Comparison of ENCODE assay signal across 20 mouse cellular contexts in genomic region chr2:38517045-38517444, GRCm38 (mm10). TPM values are rescaled to one million over a fixed set of nuclear protein-coding genes. Genes with fewer than 3 reads are reported as not detected.
DNase-seq lines count a peak whose midpoint lies in the region; ATAC-seq and TF ChIP-seq lines count a peak whose summit lies in the region.
"Had no signal": no experiment of that assay in that cellular context is flagged by ENCODE, and none has a peak within 500 bp of the region (broad histone marks: within the 10 kb centered on the region; RNA-seq: fewer than 3 reads in every experiment).

No protein-coding gene starts in this region.

- H3K36me3 ChIP-seq in heart, embryonic 13.5 days, result peaks cover 14% of the 10 kb centered on the region; the same call in 1 of the 2 replicates
- H3K36me3 ChIP-seq in heart, embryonic 11.5 days (ENCODE audit: control insufficient read depth, insufficient read depth, low read length), result no peaks in the 10 kb centered on the region
- H3K36me3 ChIP-seq in lung, embryonic 14.5 days (ENCODE audit: insufficient read depth), result peaks cover 4% of the 10 kb centered on the region; the same call in 1 of the 2 replicates
- peaks cover 13% of the 10 kb centered on the region; the same call in 1 of the 2 replicates for H3K36me3 ChIP-seq in limb, embryonic 10.5 days
- H3K36me3 ChIP-seq: midbrain, embryonic 13.5 days had no signal

- no peak for TF ChIP-seq CTCF in lung, embryonic 14.5 days (IDR thresholded peaks at IDR 0.05; ENCODE audit: low read depth)

- WGBS in heart, embryonic 13.5 days, result 59% methylated on average over 6 of the region's 6 CpGs
- 58% methylated on average over 6 of the region's 6 CpGs for WGBS in heart, embryonic 11.5 days (ENCODE audit: insufficient replicate concordance)
- WGBS in lung, embryonic 14.5 days, result 48% methylated on average over 6 of the region's 6 CpGs
- WGBS in limb, embryonic 10.5 days, result 70% methylated on average over 6 of the region's 6 CpGs

- 0 out of 2 replicates have a peak overlapping the region, but pooled peaks have one; percentile 28 for H3K9ac ChIP-seq in heart, embryonic 13.5 days
- no peak overlapping the region for H3K9ac ChIP-seq in heart, embryonic 11.5 days (ENCODE audit: low read depth, low read length)
- no peak overlapping the region for H3K9ac ChIP-seq in lung, embryonic 14.5 days
- H3K9ac ChIP-seq: embryonic facial prominence, embryonic 12.5 days; midbrain, embryonic 13.5 days had no signal

- no peak overlapping the region for H3K4me2 ChIP-seq in heart, embryonic 13.5 days
- H3K4me2 ChIP-seq in heart, embryonic 11.5 days, result no peak overlapping the region
- H3K4me2 ChIP-seq in lung, embryonic 14.5 days, result no peak overlapping the region
- H3K4me2 ChIP-seq: embryonic facial prominence, embryonic 12.5 days; liver, embryonic 11.5 days; midbrain, embryonic 13.5 days had no signal

- no peak for ATAC-seq in heart, embryonic 13.5 days (ENCODE audit: extremely low read depth, insufficient number of reproducible peaks, low FRiP score, low TSS enrichment)
- no peak for ATAC-seq in heart, embryonic 11.5 days (replicated peaks; ENCODE audit: insufficient number of reproducible peaks, low FRiP score, low TSS enrichment)
- no peak for ATAC-seq in lung, embryonic 14.5 days (ENCODE audit: insufficient read depth)
- ATAC-seq: activated CD4-positive, CD25-positive, alpha-beta regulatory T cell, adult 4 months; hindbrain, postnatal 0 days; midbrain, embryonic 13.5 days; Patski had no signal

- peaks cover 90% of the 10 kb centered on the region for H3K4me1 ChIP-seq in heart, embryonic 13.5 days
- peaks cover 46% of the 10 kb centered on the region for H3K4me1 ChIP-seq in heart, embryonic 11.5 days (ENCODE audit: control insufficient read depth, insufficient read depth, low read length)
- H3K4me1 ChIP-seq in lung, embryonic 14.5 days (ENCODE audit: insufficient read depth), result peaks cover 36% of the 10 kb centered on the region
- peaks cover 52% of the 10 kb centered on the region for H3K4me1 ChIP-seq in limb, embryonic 10.5 days

- H3K27me3 ChIP-seq in heart, embryonic 13.5 days (replicated peaks), result no peaks in the 10 kb centered on the region
- H3K27me3 ChIP-seq in heart, embryonic 11.5 days (ENCODE audit: control insufficient read depth, insufficient read depth, low read length), result no peaks in the 10 kb centered on the region
- H3K27me3 ChIP-seq in lung, embryonic 14.5 days (ENCODE audit: insufficient read depth, low read length), result no peaks in the 10 kb centered on the region
- no peaks in the 10 kb centered on the region for H3K27me3 ChIP-seq in limb, embryonic 10.5 days (ENCODE audit: low read depth, poor library complexity, severe bottlenecking)
- H3K27me3 ChIP-seq: embryonic facial prominence, embryonic 12.5 days; midbrain, embryonic 13.5 days; Patski had no signal

- H3K9me3 ChIP-seq in heart, embryonic 13.5 days, result no peaks in the 10 kb centered on the region
- H3K9me3 ChIP-seq in heart, embryonic 11.5 days (replicated peaks; ENCODE audit: control insufficient read depth, low read length), result no peaks in the 10 kb centered on the region
- no peaks in the 10 kb centered on the region for H3K9me3 ChIP-seq in lung, embryonic 14.5 days (ENCODE audit: low read depth, low read length)
- no peaks in the 10 kb centered on the region for H3K9me3 ChIP-seq in limb, embryonic 10.5 days (replicated peaks)
- H3K9me3 ChIP-seq: embryonic facial prominence, embryonic 12.5 days; midbrain, embryonic 13.5 days had no signal

- no peak overlapping the region for H3K4me3 ChIP-seq in heart, embryonic 13.5 days
- H3K4me3 ChIP-seq in heart, embryonic 11.5 days (ENCODE audit: low read depth, low read length), result no peak overlapping the region
- no peak overlapping the region for H3K4me3 ChIP-seq in lung, embryonic 14.5 days (ENCODE audit: low read depth, low read length)
- H3K4me3 ChIP-seq in limb, embryonic 10.5 days, result no peak overlapping the region
- H3K4me3 ChIP-seq: embryonic facial prominence, embryonic 12.5 days; midbrain, embryonic 13.5 days; myocyte had no signal

- DNase-seq in lung, embryonic 14.5 days, result no peak
- DNase-seq in lung, postnatal 10 days, result no peak
- no peak for DNase-seq in limb, embryonic 10.5 days (ENCODE audit: low spot score)
- DNase-seq in lung, postnatal 25 days (ENCODE audit: low spot score), result peak; percentile 43
- no peak for DNase-seq in embryo, embryonic 11 days
- DNase-seq: adrenal gland, postnatal 14 days; cerebellum, adult 18-20 months; gastrocnemius, postnatal 36 days; heart, postnatal 14 days; right cerebral cortex, adult 18-20 months; thymus, postnatal 14 days had no signal

- no peak overlapping the region for H3K27ac ChIP-seq in heart, embryonic 13.5 days (replicated peaks)
- no peak overlapping the region for H3K27ac ChIP-seq in heart, embryonic 11.5 days (ENCODE audit: low read depth, low read length)
- peak overlapping the region; percentile 76 for H3K27ac ChIP-seq in lung, embryonic 14.5 days (ENCODE audit: low read depth)
- H3K27ac ChIP-seq in limb, embryonic 10.5 days, result peak overlapping the region; percentile 53; the same call in 1 of the 2 replicates
- H3K27ac ChIP-seq: embryonic facial prominence, embryonic 12.5 days; hindbrain, postnatal 0 days; midbrain, embryonic 13.5 days had no signal

RNA-seq across cellular contexts. Expression of gene Nek6, which starts 5.6 kb away (rescaled TPM):
- 67.8 and 74.5 TPM in 2 replicates for polyA plus RNA-seq in heart, embryonic 13.5 days (2015; fragmentation: Nextera tagmentation; extraction: Ambion mirVana)
- 78.8 and 85.1 TPM in 2 replicates for polyA plus RNA-seq in heart, embryonic 11.5 days (2014; fragmentation: Nextera tagmentation; extraction: Ambion mirVana)
- 129 and 134 TPM in 2 replicates for polyA plus RNA-seq in lung, embryonic 14.5 days (2014; fragmentation: Nextera tagmentation; extraction: Ambion mirVana)
- polyA plus RNA-seq in limb, embryonic 10.5 days (2016; fragmentation: Nextera tagmentation; extraction: Ambion mirVana), result 67.5 and 83.4 TPM in 2 replicates

Comparison
In these comparisons a context has a peak if more than half of its experiments do, and no peak if none do; other contexts are left out.
1. H3K27ac ChIP-seq: peak in lung, embryonic 14.5 days (single experiment) and limb, embryonic 10.5 days (single experiment); none in heart, embryonic 13.5 days (single experiment) and heart, embryonic 11.5 days (single experiment).